Mouse (Mus musculus): ENCODE data around the gene Serpinb9.
"Not testable (repeated sequence)": the region's sequence is repeated elsewhere in the genome, so short reads cannot be mapped to it uniquely, and the experiment has no call there.

Gene Serpinb9

GRCm38 (mm10) chr13:33002950-33003349 lies at the start of gene Serpinb9:
Serpinb9 (plus strand) TSS chr13:33003250.
- no peak for DNase-seq (ENCODE audit: low spot score)

DNA sequence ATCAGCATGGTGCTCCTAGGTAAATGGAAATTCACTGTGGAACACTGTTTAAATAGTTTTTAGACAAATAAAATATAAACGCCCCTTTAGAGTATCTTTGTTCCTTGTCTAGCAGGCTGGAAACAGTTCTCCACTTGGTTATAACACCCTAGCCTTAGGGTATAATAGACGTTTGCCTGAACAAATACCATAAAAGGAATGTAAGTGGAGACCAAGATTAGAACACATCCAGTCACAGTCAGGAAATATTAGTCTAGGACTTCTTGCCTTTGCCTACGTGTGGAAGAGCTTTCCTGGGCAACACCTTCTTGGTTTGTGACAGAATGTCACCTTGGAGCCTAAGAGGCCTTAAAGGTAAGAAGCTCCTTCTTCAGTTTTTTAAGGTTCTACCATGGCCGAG lies 46.5 kb upstream of the Serpinb9 start:
- no peak for DNase-seq (ENCODE audit: low spot score)

- no peak for DNase-seq (ENCODE audit: low spot score)
These were observed 45.1 kb upstream of the Serpinb9 start for GRCm38 (mm10) chr13:32957917-32958316.

GRCm38 (mm10) chr13:32958521-32958920 lies 44.5 kb upstream of the Serpinb9 start:
- DNase-seq (ENCODE audit: low spot score): not testable (repeated sequence)

DNA sequence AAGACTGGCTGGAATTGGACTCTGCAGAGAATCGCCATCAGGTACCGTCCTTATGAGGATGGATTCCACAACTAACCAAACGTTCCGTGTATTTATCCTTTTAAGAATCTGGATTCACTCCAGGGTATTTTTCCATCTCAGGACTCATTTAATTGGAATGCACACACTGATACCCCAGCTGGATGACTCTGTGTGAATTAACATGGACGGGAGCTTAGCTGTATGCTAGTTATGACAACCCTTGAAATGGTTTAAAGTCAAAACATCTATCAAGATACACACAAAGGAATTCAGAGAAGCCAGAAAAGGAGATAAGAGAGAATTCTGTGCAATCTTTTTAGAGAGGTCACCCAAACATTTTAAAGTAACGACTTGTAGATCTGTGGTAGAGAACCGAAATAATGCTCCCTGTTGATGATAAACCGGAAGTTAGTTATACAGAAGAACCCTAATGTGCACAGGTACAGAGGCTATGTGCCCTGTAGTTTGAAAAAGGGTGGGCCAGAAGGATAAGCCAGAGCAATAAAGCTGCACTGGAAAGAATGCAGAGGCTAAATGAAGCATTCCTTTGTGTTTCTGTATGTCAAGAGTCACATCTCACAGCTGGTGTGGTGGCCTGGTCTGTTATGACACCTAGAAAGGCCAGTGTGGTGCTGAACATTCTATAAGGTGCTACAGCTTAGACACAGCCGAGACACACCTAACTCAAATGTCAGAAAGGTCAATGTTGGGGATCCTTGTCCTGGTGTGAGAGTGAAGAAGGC lies 38.9 kb upstream of the Serpinb9 start:
- DNase-seq (ENCODE audit: low spot score): no peak

- no peak for DNase-seq (ENCODE audit: low spot score)
These were observed 37.9 kb upstream of the Serpinb9 start, which contains the start of gene Serpinb6b for GRCm38 (mm10) chr13:32964989-32965811. Serpinb6b (plus strand) TSS chr13:32965209.

GRCm38 (mm10) chr13:32966116-32966515 lies 36.9 kb upstream of the Serpinb9 start:
- DNase-seq (ENCODE audit: low spot score): no peak

DNA sequence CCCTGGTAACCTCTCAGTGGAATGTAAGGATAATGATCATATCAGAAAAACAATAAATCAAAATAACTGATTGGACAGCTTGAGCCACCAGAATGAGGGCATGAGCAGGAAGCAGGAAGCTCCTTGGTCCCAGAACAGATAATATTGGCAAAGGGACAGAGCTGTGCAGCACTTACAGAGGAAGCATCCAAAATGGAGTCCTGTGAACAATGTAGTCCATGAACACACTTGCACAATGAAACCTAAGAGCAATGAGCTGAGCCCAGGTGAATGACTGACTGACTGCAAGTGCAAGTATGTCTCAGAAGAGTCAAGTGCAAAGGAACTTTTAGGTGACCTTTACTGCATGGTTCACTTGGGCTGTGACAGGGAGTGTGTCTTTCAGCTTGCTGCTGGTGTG lies 35.8 kb upstream of the Serpinb9 start:
- DNase-seq (ENCODE audit: low spot score): no peak

DNA sequence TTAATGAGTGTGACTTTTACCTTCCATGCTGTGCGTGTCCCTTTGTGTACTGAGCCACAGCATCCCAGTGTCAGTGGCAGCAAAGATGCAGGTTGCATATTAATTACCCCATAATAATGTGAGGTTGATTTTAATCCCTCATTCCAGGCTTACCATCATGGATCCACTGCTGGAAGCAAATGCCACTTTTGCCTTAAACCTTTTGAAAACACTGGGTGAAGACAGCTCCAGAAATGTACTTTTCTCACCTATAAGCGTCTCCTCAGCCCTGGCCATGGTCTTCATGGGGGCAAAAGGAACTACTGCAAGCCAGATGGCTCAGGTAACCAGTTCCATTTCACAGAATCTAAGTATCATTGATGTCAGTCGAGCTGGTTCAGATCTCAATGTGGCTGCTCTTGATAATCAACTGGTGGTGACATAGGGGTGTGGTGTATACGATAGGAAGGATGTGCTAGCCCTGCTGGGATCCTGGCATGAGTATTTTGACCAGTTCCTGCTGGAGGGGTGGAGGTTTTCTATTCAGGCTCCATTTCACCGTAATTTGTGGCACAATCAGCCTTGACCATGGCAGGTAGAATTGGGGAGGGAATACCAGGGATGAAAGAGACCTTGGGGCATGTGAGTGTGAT lies 34.6 kb upstream of the Serpinb9 start:
- DNase-seq (ENCODE audit: low spot score): no peak

- DNase-seq (ENCODE audit: low spot score): no peak
These were observed 33.9 kb upstream of the Serpinb9 start for GRCm38 (mm10) chr13:32968996-32969640.

DNA sequence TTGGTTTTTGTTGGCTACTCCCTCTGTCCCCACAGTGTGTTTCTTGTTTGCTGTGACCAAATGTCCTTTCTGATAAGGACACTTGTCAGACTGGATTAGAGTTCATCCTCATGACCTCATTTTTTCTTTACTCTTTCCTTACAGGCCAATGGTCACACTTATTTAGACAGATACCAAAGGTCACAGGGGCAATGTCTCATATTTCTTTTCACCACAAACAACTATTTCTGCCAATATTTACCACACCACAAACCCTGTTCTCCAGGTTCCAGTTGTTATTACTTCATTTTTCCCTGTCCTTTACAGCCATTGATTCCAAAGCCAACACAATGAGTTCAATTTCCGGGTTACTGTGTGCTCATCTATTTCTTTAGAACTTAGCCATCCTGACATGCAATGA lies 33.4 kb upstream of the Serpinb9 start:
- no peak for DNase-seq (ENCODE audit: low spot score)

GRCm38 (mm10) chr13:32970776-32971175 lies 32.3 kb upstream of the Serpinb9 start:
- DNase-seq (ENCODE audit: low spot score): no peak

- DNase-seq (ENCODE audit: low spot score): no peak
These were observed 28.8 kb upstream of the Serpinb9 start for GRCm38 (mm10) chr13:32974268-32974667.

GRCm38 (mm10) chr13:32974889-32975460 lies 28.1 kb upstream of the Serpinb9 start:
- DNase-seq (ENCODE audit: low spot score): no peak

DNA sequence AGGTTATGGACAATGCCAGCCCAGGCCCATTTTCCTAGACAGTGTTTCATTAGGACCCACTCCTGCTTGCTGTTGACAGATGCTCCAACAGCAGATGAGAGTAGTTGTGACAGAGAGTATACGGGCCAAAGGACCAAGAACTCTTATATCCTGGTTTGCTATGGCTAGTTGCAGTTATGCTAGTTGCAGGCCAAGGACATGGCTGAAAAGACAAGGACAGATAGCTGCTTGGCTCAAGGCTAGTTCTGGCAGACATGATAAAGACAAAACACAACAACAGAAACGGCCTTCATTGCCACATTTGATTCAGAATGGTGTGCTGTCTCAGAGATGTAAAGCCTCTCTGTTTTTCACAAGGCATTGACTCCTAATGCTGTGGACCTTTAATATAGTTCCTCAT lies 27.3 kb upstream of the Serpinb9 start:
- DNase-seq (ENCODE audit: low spot score): no peak

DNA sequence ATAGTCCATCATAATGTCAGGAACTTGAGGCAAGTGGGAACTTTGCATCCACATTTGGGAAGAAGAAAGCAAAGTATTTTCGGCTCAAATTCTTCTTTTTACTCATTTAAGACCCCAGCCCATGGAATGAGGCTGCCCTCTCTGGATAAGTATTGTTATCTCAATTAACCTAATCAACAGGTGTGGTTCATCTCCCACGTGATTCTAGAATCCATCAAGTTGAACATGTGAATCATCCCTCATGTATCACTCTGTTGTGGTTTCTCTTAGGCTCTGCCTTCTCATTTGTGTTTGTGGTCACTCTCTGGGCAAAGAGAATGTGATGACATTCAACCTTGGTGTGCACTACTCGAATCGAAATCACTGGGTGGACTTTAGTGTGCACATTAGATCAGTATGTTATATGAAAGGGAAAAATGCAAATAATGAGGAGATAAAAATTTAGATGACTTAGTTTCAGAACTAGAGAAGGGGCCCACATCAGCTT lies 20.5 kb upstream of the Serpinb9 start:
- no peak for DNase-seq (ENCODE audit: low spot score)

- DNase-seq (ENCODE audit: low spot score): no peak
These were observed 16.8 kb upstream of the Serpinb9 start for GRCm38 (mm10) chr13:32986256-32986655.

DNA sequence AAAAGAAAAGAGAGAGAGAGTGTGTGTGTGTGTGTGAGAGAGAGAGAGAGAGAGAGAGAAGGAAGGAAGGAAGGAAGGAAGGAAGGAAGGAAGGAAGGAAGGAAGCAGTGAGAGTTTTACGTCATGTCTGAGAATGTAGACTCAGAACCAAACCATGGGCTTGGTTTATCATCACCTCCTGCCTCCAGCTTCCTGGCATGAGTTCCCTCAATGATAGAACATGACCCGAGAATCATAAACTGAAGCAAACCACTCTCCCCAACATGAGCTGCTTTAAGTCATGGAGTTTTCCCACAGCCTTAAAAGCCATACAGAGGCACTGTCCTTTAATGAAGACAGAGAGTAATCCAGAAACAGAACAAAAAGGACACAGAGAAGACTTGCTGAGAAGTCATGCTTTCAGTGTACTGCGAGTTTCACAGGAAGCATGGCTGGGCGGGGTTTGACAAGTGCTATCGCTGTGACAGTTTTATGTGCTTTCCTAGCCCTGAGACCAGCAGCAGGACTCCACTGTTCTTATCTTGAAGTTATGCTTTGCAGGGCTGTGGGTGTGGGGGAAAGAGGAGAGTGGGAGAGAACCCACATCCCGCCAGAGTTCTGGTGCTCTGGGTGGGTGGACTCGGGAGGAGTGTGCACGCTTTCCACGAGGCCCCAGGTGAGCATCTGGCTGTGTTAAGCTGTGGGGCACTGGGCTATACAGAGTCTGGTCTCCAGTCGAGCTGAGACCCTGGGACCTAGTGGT lies 9.7 kb upstream of the Serpinb9 start:
- DNase-seq (ENCODE audit: low spot score): no peak

DNA sequence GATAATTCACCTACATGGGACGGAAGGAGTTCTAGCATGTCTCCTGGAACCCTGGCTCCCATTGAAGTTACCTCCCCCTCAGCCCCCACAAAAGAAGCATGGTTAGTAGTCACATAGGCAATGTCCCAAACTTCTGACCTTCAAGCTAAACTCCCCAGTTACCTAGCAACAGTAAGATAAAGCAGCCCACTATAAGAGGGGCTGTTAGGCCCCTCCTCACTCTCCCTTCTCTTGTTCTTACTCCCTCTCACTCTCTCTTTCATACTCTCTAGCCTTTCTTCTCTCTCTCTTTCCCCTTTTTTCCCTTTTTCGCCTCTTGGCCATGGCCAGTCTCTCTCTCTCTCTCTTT lies 9.2 kb upstream of the Serpinb9 start:
- no peak for DNase-seq (ENCODE audit: low spot score)

DNA sequence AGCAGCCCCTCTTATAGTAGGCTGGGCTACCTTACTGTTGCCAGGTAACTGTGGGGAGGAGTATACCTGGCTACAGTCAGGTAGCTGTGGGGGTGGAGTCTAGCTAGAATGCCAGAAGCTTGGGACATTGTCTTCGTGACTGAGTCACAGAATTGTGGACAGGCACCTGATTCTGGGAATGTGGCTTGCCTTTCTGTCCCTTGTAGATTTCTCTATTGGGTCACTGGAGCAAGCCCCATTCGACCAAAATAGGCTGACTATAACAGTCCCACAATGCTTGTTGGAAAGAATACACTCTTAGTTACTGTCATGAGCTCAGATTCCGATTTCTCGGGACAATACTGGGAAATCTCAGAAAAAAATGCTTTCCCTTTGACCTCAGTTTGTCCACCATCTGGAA lies 8.0 kb upstream of the Serpinb9 start:
- no peak for DNase-seq (ENCODE audit: low spot score)

GRCm38 (mm10) chr13:33001341-33001740 lies 1.7 kb upstream of the Serpinb9 start:
- DNase-seq (ENCODE audit: low spot score): no peak
